Mouse (Mus musculus) hindbrain, embryonic 12.5 days (tissue): Measurements from ENCODE around the gene Ap4m1. TPM values are rescaled to one million over a fixed set of nuclear protein-coding genes. Genes with fewer than 3 reads are reported as not detected.
"Not testable (repeated sequence)": the region's sequence is repeated elsewhere in the genome, so short reads cannot be mapped to it uniquely, and the experiment has no call there.

Experiments
- ATAC-seq: fragments of 200-750 bp; cut with Nextera tagmentation; 2 replicates; pipeline ENCODE4 v1.8.0; 2017; ENCODE audit warnings: moderate TSS enrichment; ENCODE audit not compliant: low FRiP score
- H3K27ac ChIP-seq: fragments of 300-500 bp; sonication (generic); 2 replicates; pipeline ENCODE4 v1.5.1; 2016; ENCODE audit warnings: mild to moderate bottlenecking
- H3K27me3 ChIP-seq: fragments of 300-500 bp; sonication (generic); 2 replicates; pipeline ENCODE4 v1.6.1; 2016; ENCODE audit warnings: mild to moderate bottlenecking
- H3K36me3 ChIP-seq: fragments of 300-500 bp; sonication (generic); 2 replicates; pipeline ENCODE4 v1.6.1; 2016; ENCODE audit warnings: mild to moderate bottlenecking
- H3K4me1 ChIP-seq: fragments of 300-500 bp; sonication (generic); 2 replicates; pipeline ENCODE4 v1.6.1; 2016
- H3K4me2 ChIP-seq: fragments of 300-500 bp; sonication (generic); replicated peaks from 2 replicates; pipeline ENCODE4 v1.6.1; 2016; ENCODE audit warnings: mild to moderate bottlenecking
- H3K4me3 ChIP-seq: fragments of 300-500 bp; sonication (generic); 2 replicates; pipeline ENCODE4 v1.5.1; 2016; ENCODE audit warnings: mild to moderate bottlenecking
- H3K9ac ChIP-seq: fragments of 300-500 bp; sonication (generic); 2 replicates; pipeline ENCODE4 v1.6.1; 2016; ENCODE audit warnings: mild to moderate bottlenecking, moderate library complexity
- H3K9me3 ChIP-seq: fragments of 300-500 bp; sonication (generic); replicated peaks from 2 replicates; pipeline ENCODE4 v1.6.1; 2016; ENCODE audit warnings: mild to moderate bottlenecking
- WGBS: fragments of 180-500 bp; shearing (Covaris S2); methylation state at CpG from one replicate; pipeline ENCODE4 v1.1.7; 2016; 5-methylcytosine and 5-hydroxymethylcytosine counted together
- microRNA counts: library from miRNA; unstranded; fragments of <30 nt; microRNA quantifications from one replicate; lab custom pipeline; 2017
- microRNA-seq: library from miRNA; unstranded; fragments of <30 nt; microRNA quantifications from one replicate; pipeline ENCODE4, GENCODE M21; 2017
- polyA plus RNA-seq: library from polyadenylated mRNA; unstranded; fragments of >200 nt; fragmentation: Nextera tagmentation; extraction: Ambion mirVana; gene quantifications from 2 replicates; pipeline ENCODE4 v1.2.1, GENCODE M21; 2016

Ap4m1 gene
- polyA plus RNA-seq, 1 experiment from 2014 or later = 25.7 TPM

DNA sequence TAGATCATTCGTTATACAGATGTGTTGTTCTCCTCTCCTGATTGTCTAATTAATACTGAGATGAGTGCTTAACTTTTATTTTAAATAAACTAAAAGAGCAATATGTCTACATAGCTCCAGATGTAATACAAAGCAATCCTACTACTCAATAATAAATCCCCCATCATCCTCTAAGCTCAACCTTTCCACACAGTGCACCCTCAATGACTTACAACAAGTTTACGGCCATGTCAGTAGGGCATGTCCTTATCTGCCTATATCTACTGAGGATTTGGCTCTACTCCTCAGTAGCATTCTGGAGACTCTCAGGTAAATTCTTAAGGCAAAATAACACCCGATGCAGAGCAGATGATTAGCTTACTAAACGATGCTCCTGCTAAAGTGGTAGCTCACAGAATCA is 36.1 kb downstream of the Ap4m1 start:
- Histone ChIP-seq H3K4me3 (no peak overlapping the region), H3K4me1 (no peaks in the 10 kb centered on the region), H3K27ac (no peak overlapping the region), H3K27me3 (no peaks in the 10 kb centered on the region), H3K9ac (no peak overlapping the region), H3K36me3 (no peaks in the 10 kb centered on the region), H3K9me3 (peaks cover 5% of the 10 kb centered on the region; the same call in 1 of the 2 replicates), H3K4me2 (no peak overlapping the region)
- no peak for ATAC-seq
- 84% methylated on average over 4 of the region's 4 CpGs for WGBS

DNA sequence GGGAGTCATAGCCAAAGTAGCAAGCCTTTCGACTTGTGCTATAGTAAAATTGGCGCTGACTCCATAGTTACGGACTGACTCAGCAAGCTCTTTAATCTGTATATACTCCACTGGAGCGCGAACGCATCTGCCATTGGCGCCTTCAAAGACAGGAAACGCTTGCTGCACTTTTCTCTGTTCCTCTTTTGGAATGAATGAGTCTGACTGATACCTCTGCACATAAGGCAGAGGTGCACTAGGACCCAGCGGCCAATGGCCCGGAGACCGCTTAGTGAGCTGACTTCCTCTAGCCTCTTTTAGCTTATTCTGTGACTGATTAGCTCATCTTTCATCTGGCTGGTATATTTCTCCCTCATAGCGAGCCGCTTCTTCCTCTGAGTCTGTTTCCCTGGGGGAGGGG is 44.8 kb downstream of the Ap4m1 start:
- not testable (repeated sequence) for H3K4me3 ChIP-seq, ATAC-seq, H3K27me3 ChIP-seq, H3K4me2 ChIP-seq, H3K4me1 ChIP-seq, H3K27ac ChIP-seq, H3K9ac ChIP-seq, H3K36me3 ChIP-seq
- 94% methylated on average over 13 of the region's 13 CpGs for WGBS
- H3K9me3 ChIP-seq = peaks cover 10% of the 10 kb centered on the region; the same call in 1 of the 2 replicates

DNA sequence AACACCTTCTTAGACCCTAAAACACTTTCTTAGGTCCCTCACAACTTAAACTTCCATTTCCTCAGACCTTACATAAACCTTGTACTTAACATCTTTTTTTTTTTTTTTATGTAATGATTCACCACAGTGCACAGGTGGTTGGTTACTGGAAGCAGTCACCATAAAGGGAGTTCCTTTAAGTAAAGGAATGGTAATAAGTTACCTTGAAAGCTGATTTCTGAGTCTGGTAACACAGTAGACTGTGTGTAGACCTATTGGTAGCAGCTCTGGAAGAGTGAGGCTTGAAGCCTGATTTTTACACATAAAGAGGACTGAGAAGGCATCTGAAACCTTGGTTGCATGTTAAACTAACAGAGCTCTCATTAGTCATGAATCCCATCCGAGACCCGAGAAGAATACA is 48.1 kb downstream of the Ap4m1 start:
- Histone ChIP-seq H3K27me3 (no peaks in the 10 kb centered on the region), H3K9ac (no peak overlapping the region), H3K4me1 (no peaks in the 10 kb centered on the region), H3K4me2 (no peak overlapping the region), H3K36me3 (no peaks in the 10 kb centered on the region), H3K9me3 (peaks cover 10% of the 10 kb centered on the region; the same call in 1 of the 2 replicates), H3K27ac (no peak overlapping the region), H3K4me3 (no peak overlapping the region)
- no peak for ATAC-seq
- WGBS = 67% methylated on average over 2 of the region's 2 CpGs

DNA sequence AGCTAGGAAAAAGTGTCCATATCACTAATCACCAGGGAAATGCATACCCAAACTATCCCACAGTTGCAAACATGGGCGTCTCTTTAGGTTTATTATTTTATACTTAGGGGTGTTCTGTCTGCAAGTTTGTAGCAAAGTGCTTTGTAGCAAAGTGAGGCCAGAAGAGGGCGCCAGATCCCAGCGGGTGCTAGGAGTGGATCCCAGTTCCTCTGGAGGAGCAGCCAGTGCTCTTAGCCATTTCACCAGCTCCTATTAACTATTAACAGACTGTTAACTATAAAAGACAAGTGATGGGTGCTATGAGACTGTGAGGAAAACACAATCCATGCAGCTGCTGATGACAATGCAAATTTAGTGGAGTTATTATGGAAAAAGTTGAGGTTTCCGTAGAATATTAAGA is 50.3 kb downstream of the Ap4m1 start:
- no peak for ATAC-seq
- no peaks in the 10 kb centered on the region for H3K27me3 ChIP-seq
- no peak overlapping the region for H3K4me3 ChIP-seq
- H3K9me3 ChIP-seq = peaks cover 5% of the 10 kb centered on the region; the same call in 1 of the 2 replicates
- WGBS = 25% methylated on average over 4 of the region's 4 CpGs
- no peak overlapping the region for H3K4me2 ChIP-seq
- no peak overlapping the region for H3K9ac ChIP-seq
- no peaks in the 10 kb centered on the region for H3K36me3 ChIP-seq
- no peaks in the 10 kb centered on the region for H3K4me1 ChIP-seq
- H3K27ac ChIP-seq = no peak overlapping the region

DNA sequence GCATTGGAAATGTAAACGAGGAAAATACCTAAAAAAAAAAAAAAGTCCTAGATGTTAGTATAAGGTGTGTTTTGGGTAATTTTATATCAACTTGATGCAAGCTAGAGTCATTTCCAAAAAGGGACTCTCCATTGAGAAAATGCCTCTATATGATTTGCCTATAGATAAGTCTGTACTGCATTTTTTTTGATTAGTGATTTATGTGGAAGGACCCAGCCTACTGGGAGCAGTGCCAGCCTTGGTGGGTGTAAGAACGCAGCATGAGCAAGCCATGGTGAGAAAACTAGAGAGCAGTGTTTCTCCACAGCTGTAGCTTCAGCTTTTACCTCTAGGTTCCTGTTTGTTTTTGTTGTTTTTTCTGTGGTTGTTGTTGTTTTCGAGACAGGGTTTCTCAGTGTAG is 51.5 kb downstream of the Ap4m1 start:
- Histone ChIP-seq H3K9me3 (no peaks in the 10 kb centered on the region), H3K4me1 (no peaks in the 10 kb centered on the region), H3K27me3 (no peaks in the 10 kb centered on the region), H3K4me3 (no peak overlapping the region), H3K36me3 (no peaks in the 10 kb centered on the region), H3K9ac (no peak overlapping the region), H3K4me2 (no peak overlapping the region), H3K27ac (no peak overlapping the region)
- ATAC-seq = no peak
- WGBS = 67% methylated on average over 3 of the region's 3 CpGs

DNA sequence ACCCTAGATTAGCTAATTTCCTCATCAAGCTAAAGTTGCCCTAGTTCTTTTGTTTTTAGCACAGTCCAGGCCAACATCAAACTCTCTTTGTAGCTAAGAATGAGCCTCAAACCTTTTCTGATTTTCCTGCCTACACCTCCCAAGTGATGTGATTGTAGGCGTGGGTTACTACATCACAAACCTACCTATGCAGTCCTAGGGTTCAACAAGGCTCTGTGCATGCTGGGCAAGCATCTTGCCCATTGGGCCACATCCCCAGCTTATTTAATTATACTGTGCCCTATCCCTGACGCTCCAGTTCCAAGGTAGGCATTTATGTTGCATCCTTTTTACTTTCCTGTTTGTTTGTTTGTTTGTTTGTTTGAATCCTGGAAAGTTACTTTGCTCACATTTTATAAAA is 53.9 kb downstream of the Ap4m1 start, which contains the start of gene Nxpe5:
Nxpe5 (plus strand) TSS at position 199 of the 400 bp plus-strand sequence.
- 60% methylated on average over 2 of the region's 2 CpGs for WGBS
- H3K4me2 ChIP-seq = no peak within 1 kb of the TSS
- no peaks in the 10 kb centered on the region for H3K9me3 ChIP-seq
- H3K27me3 ChIP-seq = no peaks in the 10 kb centered on the region
- no peak within 1 kb of the TSS for H3K27ac ChIP-seq
- H3K36me3 ChIP-seq = no peaks in the 10 kb centered on the region
- ATAC-seq = no peak
- H3K9ac ChIP-seq = no peak within 1 kb of the TSS
- H3K4me1 ChIP-seq = no peaks in the 10 kb centered on the region
- H3K4me3 ChIP-seq = no peak within 1 kb of the TSS

DNA sequence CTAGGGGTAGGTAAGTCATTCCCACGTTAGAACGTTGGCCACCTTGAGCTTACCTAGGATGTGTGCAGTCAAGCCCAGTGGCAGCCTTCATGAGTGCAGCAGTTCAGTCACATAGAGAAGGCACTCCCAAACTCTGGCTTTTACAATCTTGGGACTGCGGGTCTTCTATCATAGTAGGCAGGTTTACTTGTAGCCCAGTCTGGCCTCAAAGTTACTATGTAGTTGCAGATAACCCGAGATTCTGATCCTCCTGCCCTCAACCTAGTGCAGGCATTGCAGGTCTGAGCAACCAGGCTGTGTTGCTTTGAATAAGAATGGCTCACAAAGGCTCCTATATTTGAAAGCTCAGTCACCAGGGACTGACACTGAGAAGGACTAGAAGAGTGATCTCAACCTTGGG is 54.7 kb downstream of the Ap4m1 start:
- no peak for ATAC-seq
- H3K36me3 ChIP-seq = no peaks in the 10 kb centered on the region
- H3K9me3 ChIP-seq = no peaks in the 10 kb centered on the region
- no peak overlapping the region for H3K4me3 ChIP-seq
- H3K27me3 ChIP-seq = no peaks in the 10 kb centered on the region
- no peak overlapping the region for H3K27ac ChIP-seq
- 81% methylated on average over 4 of the region's 4 CpGs for WGBS
- no peaks in the 10 kb centered on the region for H3K4me1 ChIP-seq
- H3K9ac ChIP-seq = no peak overlapping the region
- H3K4me2 ChIP-seq = no peak overlapping the region

DNA sequence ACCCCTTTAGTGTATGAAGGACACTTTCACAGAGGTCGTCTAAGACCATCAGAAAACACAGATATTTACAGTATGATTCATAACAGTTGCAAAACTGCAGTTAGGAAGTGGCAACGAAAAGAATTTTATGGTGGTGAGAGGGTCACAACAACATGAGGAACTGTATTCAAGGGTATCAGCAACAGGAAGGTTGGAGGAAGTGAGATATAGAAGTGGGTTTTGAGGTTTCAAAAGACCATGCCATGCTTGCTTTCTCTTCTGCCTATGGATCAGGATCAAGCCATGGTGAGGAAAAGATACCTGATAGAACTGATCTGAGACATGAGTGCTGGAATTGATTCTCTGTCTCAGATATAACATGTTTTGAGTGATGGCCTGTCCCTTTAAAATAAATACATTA is 55.6 kb downstream of the Ap4m1 start:
- Histone ChIP-seq H3K4me2 (no peak overlapping the region), H3K36me3 (no peaks in the 10 kb centered on the region), H3K4me3 (no peak overlapping the region), H3K27ac (no peak overlapping the region), H3K4me1 (no peaks in the 10 kb centered on the region), H3K9ac (no peak overlapping the region), H3K27me3 (no peaks in the 10 kb centered on the region), H3K9me3 (no peaks in the 10 kb centered on the region)
- 79% methylated on average over 2 of the region's 2 CpGs for WGBS
- no peak for ATAC-seq

DNA sequence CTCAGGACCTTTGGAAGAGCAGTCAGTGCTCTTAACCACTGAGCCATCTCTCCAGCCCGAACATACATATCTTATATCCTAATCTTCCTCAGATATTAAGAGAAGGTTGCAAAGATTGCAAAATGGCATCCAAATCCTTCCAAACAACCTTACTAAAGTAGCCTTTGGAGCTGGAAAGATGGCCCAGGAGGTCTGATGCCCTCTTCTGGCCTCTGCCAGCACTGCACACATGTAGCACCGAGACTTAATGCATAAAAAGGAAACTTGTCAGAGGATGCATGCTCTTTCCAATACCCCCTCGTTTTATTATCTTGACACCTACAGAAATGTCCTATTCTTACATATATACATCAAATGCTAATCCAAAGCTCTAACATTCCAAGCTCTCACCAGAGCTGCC is 56.2 kb downstream of the Ap4m1 start:
- H3K27me3 ChIP-seq = no peaks in the 10 kb centered on the region
- H3K4me2 ChIP-seq = no peak overlapping the region
- no peaks in the 10 kb centered on the region for H3K36me3 ChIP-seq
- no peak overlapping the region for H3K9ac ChIP-seq
- no peaks in the 10 kb centered on the region for H3K9me3 ChIP-seq
- no peak for ATAC-seq
- H3K27ac ChIP-seq = no peak overlapping the region
- no peaks in the 10 kb centered on the region for H3K4me1 ChIP-seq
- WGBS = 59% methylated on average over 3 of the region's 3 CpGs
- H3K4me3 ChIP-seq = no peak overlapping the region

DNA sequence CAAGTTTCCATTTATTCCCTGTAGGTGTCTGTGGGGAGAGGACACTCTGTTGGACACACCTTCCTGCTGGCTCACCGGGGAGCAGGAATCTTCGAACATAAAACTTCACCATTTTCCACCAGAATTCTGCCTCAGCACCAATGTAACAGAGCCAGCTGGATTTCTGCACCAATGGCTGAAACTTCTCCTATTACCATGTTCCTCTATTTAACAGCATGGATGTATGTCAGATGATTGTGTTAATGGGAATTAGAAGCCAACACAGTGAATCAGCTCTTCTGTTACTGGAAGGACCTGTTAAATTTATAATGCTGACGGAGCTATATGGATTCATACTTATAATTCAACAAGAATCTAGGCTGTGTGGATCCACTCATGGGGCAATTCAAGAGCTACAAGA is 57.7 kb downstream of the Ap4m1 start:
- Histone ChIP-seq H3K4me2 (no peak overlapping the region), H3K4me3 (no peak overlapping the region), H3K36me3 (no peaks in the 10 kb centered on the region), H3K27me3 (no peaks in the 10 kb centered on the region), H3K27ac (no peak overlapping the region), H3K9ac (no peak overlapping the region), H3K9me3 (no peaks in the 10 kb centered on the region), H3K4me1 (no peaks in the 10 kb centered on the region)
- ATAC-seq = no peak
- 88% methylated on average over 3 of the region's 3 CpGs for WGBS

MicroRNAs within 50 kb of the gene (microRNA counts, 519-probe panel; counts per million panel counts)
- microRNA mmu-miR-106b (lab: Ali Mortazavi, UCI) (4,818 counts per million, percentile 89 among the panel's probes with 10 or more counts), microRNA mmu-miR-25 (lab: Ali Mortazavi, UCI) (6,624 counts per million, percentile 99 among the panel's probes with 10 or more counts), microRNA mmu-miR-93 (lab: Ali Mortazavi, UCI) (5,104 counts per million, percentile 92 among the panel's probes with 10 or more counts)

Small RNAs within 50 kb of the gene (microRNA-seq; reads per million reads assigned to microRNA genes)
- gene Mir106b (11,549 reads per million, percentile 96 among the genes with 10 or more reads in this experiment), gene Mir25 (796 reads per million, percentile 72 among the genes with 10 or more reads in this experiment), gene Mir93 (19,582 reads per million, percentile 97 among the genes with 10 or more reads in this experiment)

Other genes starting within 250 kb of the Ap4m1 start
- 0.17 and 0.74 TPM in 2 replicates for gene Gjc3, start 208.9 kb upstream of the Ap4m1 start, polyA plus RNA-seq
- not detected in 2 replicates for gene Azgp1, start 190.5 kb upstream of the Ap4m1 start, polyA plus RNA-seq
- gene Smok3a, start 150.7 kb upstream of the Ap4m1 start, polyA plus RNA-seq = not detected in 2 replicates
- not detected in 2 replicates for gene Smok3b, start 150.6 kb upstream of the Ap4m1 start, polyA plus RNA-seq
- not detected in 2 replicates for gene Smok3c, start 118.8 kb upstream of the Ap4m1 start, polyA plus RNA-seq
- 37.3 and 41.7 TPM in 2 replicates for gene Zkscan1, start 86.9 kb upstream of the Ap4m1 start, polyA plus RNA-seq
- 93.8 and 95.8 TPM in 2 replicates for gene Zscan21, start 55.1 kb upstream of the Ap4m1 start, polyA plus RNA-seq
- 34.2 and 35.9 TPM in 2 replicates for gene Zfp113, start 16.3 kb upstream of the Ap4m1 start, polyA plus RNA-seq
- 270 and 286 TPM in 2 replicates for gene Cops6, start 10.9 kb upstream of the Ap4m1 start, polyA plus RNA-seq
- 179 and 180 TPM in 2 replicates for gene Mcm7, start 420 bp downstream of the Ap4m1 start, polyA plus RNA-seq
- 102 and 109 TPM in 2 replicates for gene Taf6, start 15.4 kb downstream of the Ap4m1 start, polyA plus RNA-seq
- 45.8 and 46.3 TPM in 2 replicates for gene Cnpy4, start 15.5 kb downstream of the Ap4m1 start, polyA plus RNA-seq
- gene Mblac1, start 22.3 kb downstream of the Ap4m1 start, polyA plus RNA-seq = 10.9 and 12.8 TPM in 2 replicates
- not detected in 2 replicates for gene Nxpe5, start 53.9 kb downstream of the Ap4m1 start, polyA plus RNA-seq
- 54.0 and 60.7 TPM in 2 replicates for gene Lamtor4, start 83.5 kb downstream of the Ap4m1 start, polyA plus RNA-seq
- 18.9 and 20.4 TPM in 2 replicates for gene BC037034, start 92.0 kb downstream of the Ap4m1 start, polyA plus RNA-seq
- 3.6 and 4.4 TPM in 2 replicates for gene Gal3st4, start 100.8 kb downstream of the Ap4m1 start, polyA plus RNA-seq
- gene Gm43720, start 108.0 kb downstream of the Ap4m1 start, polyA plus RNA-seq = 0.12 and 0.23 TPM in 2 replicates
- 164 and 168 TPM in 2 replicates for gene Gpc2, start 108.0 kb downstream of the Ap4m1 start, polyA plus RNA-seq
- gene Stag3, start 108.2 kb downstream of the Ap4m1 start, polyA plus RNA-seq = 4.6 and 6.9 TPM in 2 replicates
- gene Pvrig, start 170.0 kb downstream of the Ap4m1 start, polyA plus RNA-seq = not detected in 2 replicates